In the genomic region with DNA sequence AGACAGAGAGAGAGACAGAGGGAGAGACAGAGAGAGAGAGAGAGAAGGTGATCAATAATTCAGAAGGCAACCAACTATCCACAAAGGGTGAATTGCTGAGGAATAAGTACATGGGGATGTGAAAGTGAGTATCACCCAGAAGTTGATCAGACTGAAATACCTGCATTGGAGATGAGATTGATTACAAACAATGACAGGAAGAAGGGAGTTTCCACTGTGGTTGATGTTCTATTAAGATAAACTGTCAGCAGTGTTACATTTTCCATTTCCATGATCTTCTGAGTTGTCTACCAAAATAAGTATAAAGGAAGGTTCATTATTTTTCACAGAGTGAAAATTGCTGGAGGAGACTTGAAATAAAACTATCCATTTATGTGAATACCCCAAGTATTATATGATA, we compare ENCODE assay signal across 26 mouse cellular contexts. TPM values are rescaled to one million over a fixed set of nuclear protein-coding genes. Genes with fewer than 3 reads are reported as not detected.
"Had no signal": no experiment of that assay in that cellular context is flagged by ENCODE, and none has a peak within 500 bp of the region (broad histone marks: within the 10 kb centered on the region; RNA-seq: fewer than 3 reads in every experiment).

No protein-coding gene starts in this region.

- DNase-seq: lung, adult 18-20 months; lung, embryonic 14.5 days; lung, postnatal 14 days; lung, postnatal 36 days; retina, postnatal 1 day; right cerebral cortex, adult 18-20 months; right cerebral cortex, postnatal 25 days; right cerebral cortex, postnatal 4 days; spleen, adult 18-20 months; thymus, adult 18-20 months; thymus, postnatal 14 days; thymus, postnatal 36 days had no signal

- ATAC-seq: midbrain, embryonic 13.5 days; midbrain, embryonic 15.5 days had no signal

RNA-seq across cellular contexts. Expression of gene Olfr183, which starts 12.0 kb away (rescaled TPM):
- polyA plus RNA-seq: liver, embryonic 16.5 days; lung, embryonic 14.5 days; lung, embryonic 16.5 days; macrophage; midbrain, embryonic 11.5 days; midbrain, embryonic 13.5 days; midbrain, embryonic 15.5 days; midbrain, postnatal 0 days; neural tube, embryonic 11.5 days; neural tube, embryonic 13.5 days; neural tube, embryonic 15.5 days; small intestine, adult 2 months; stomach, embryonic 14.5 days; stomach, embryonic 16.5 days; thymus, postnatal 0 days had no signal

RNA-seq across cellular contexts. Expression of gene Olfr186, which starts 22.9 kb away (rescaled TPM):
- polyA plus RNA-seq: liver, embryonic 16.5 days; lung, embryonic 14.5 days; lung, embryonic 16.5 days; macrophage; midbrain, embryonic 11.5 days; midbrain, embryonic 13.5 days; midbrain, embryonic 15.5 days; midbrain, postnatal 0 days; neural tube, embryonic 11.5 days; neural tube, embryonic 13.5 days; neural tube, embryonic 15.5 days; small intestine, adult 2 months; thymus, postnatal 0 days had no signal

RNA-seq across cellular contexts. Expression of gene Olfr187, which starts 32.4 kb away (rescaled TPM):
- polyA plus RNA-seq: liver, embryonic 16.5 days; lung, embryonic 14.5 days; lung, embryonic 16.5 days; macrophage; midbrain, embryonic 11.5 days; midbrain, embryonic 13.5 days; midbrain, embryonic 15.5 days; midbrain, postnatal 0 days; neural tube, embryonic 11.5 days; neural tube, embryonic 13.5 days; neural tube, embryonic 15.5 days; small intestine, adult 2 months; stomach, embryonic 16.5 days; thymus, postnatal 0 days had no signal
